Mouse (Mus musculus) CH12.LX (cell line): ENCODE measurements at regions not wholly inside any gene's neighbourhood (a gene's known extent, or its start where the extent isn't known, plus 50 kb on each side); places are given as distances from the start of the nearest gene placed in this dataset.

ENCODE experiments used
- DNase-seq: peaks from one replicate; pipeline ENCODE4 v3.0.0-alpha.2; 2013; ENCODE audit errors: extremely low read depth
- H3K27ac ChIP-seq: 2 replicates; pipeline ENCODE4 v1.5.1; 2012; ENCODE audit warnings: low read depth, mild to moderate bottlenecking, control low read depth, moderate library complexity; ENCODE audit not compliant: insufficient read depth
- H3K27me3 ChIP-seq: replicated peaks from 2 replicates; pipeline ENCODE3; 2012; ENCODE audit warnings: inconsistent platforms
- H3K36me3 ChIP-seq, 2 experiments: replicated peaks in 1 of 2; 2 replicates each; pipeline versions ENCODE3 to v1.6.1; 2012; ENCODE audit warnings: inconsistent platforms in 1 of 2, low read length in 1 of 2, mild to moderate bottlenecking in 1 of 2, mixed read lengths in 1 of 2, moderate library complexity in 1 of 2; ENCODE audit not compliant: control insufficient read depth in 1 of 2, insufficient read depth in 1 of 2
- H3K4me1 ChIP-seq, 2 experiments: 2 replicates each; pipeline ENCODE4 v1.6.1; 2012; ENCODE audit warnings: inconsistent platforms in 1 of 2, moderate library complexity in 1 of 2; ENCODE audit not compliant: insufficient read depth in 2 of 2, control insufficient read depth in 1 of 2
- H3K4me2 ChIP-seq: 2 replicates; pipeline ENCODE4 v1.6.1; 2012; ENCODE audit warnings: low read depth, mild to moderate bottlenecking, control low read depth; ENCODE audit not compliant: poor library complexity, insufficient read depth, severe bottlenecking
- H3K4me3 ChIP-seq, 3 experiments: fragments of 150-350 bp in 1 of 3; sonication (generic) in 1 of 3; replicated peaks in 1 of 3; 2 replicates each; pipeline versions ENCODE3 to v1.5.1; 2011 to 2012; ENCODE audit warnings: low read depth in 2 of 3, low read length in 2 of 3, mild to moderate bottlenecking in 2 of 3, moderate library complexity in 2 of 3, control low read depth in 1 of 3, improper control_type of control experiment in 1 of 3, inconsistent platforms in 1 of 3, mixed read lengths in 1 of 3; ENCODE audit not compliant: poor library complexity in 1 of 3
- H3K79me2 ChIP-seq: replicated peaks from 2 replicates; pipeline ENCODE4 v1.6.1; 2012; ENCODE audit warnings: mild to moderate bottlenecking, moderate library complexity; ENCODE audit not compliant: control insufficient read depth, poor library complexity, insufficient read depth, severe bottlenecking; ENCODE audit errors: extremely low read depth
- H3K9ac ChIP-seq: 2 replicates; pipeline ENCODE4 v1.6.1; 2012; ENCODE audit warnings: low read depth, mild to moderate bottlenecking, control low read depth, moderate library complexity; ENCODE audit not compliant: insufficient read depth
- H3K9me3 ChIP-seq: replicated peaks from 2 replicates; pipeline ENCODE3; 2012; ENCODE audit warnings: low read length, inconsistent platforms, mixed read lengths
- CTCF ChIP-seq, 2 experiments: IDR thresholded peaks in 1 of 2; conservative IDR thresholded peaks in 1 of 2; 2 replicates each; pipeline ENCODE4 v1.5.1; 2011 to 2012; ENCODE audit warnings: low read depth in 2 of 2, low read length in 2 of 2, improper control_type of control experiment in 1 of 2, inconsistent platforms in 1 of 2, mild to moderate bottlenecking in 1 of 2, moderate library complexity in 1 of 2
- E2F4 ChIP-seq: IDR thresholded peaks from 2 replicates; pipeline ENCODE4 v1.6.1; 2011; ENCODE audit warnings: low read depth, low read length, improper control_type of control experiment; ENCODE audit not compliant: insufficient replicate concordance
- ELF1 ChIP-seq: IDR thresholded peaks from 2 replicates; pipeline ENCODE4 v1.6.1; 2014; ENCODE audit warnings: low read depth, mild to moderate bottlenecking, inconsistent platforms, low read length, improper control_type of control experiment
- EP300 ChIP-seq: IDR thresholded peaks from 2 replicates; pipeline ENCODE4 v1.6.1; 2011; ENCODE audit warnings: low read length, improper control_type of control experiment
- GABPA ChIP-seq: IDR thresholded peaks from 2 replicates; pipeline ENCODE4 v1.6.1; 2012; ENCODE audit warnings: low read depth, low read length, improper control_type of control experiment, inconsistent platforms; ENCODE audit not compliant: insufficient replicate concordance
- IRF4 ChIP-seq: IDR thresholded peaks from 2 replicates; pipeline ENCODE4 v1.6.1; 2014; ENCODE audit warnings: low read depth, mild to moderate bottlenecking, inconsistent platforms, low read length, improper control_type of control experiment
- JUN ChIP-seq: IDR thresholded peaks from 2 replicates; pipeline ENCODE4 v1.6.1; 2011; ENCODE audit warnings: low read depth, mild to moderate bottlenecking, low read length, improper control_type of control experiment, moderate library complexity; ENCODE audit not compliant: insufficient read depth
- MAFK ChIP-seq: IDR thresholded peaks from 2 replicates; pipeline ENCODE4 v1.6.1; 2011; ENCODE audit warnings: low read length, improper control_type of control experiment; ENCODE audit not compliant: insufficient replicate concordance
- MEF2A ChIP-seq: IDR thresholded peaks from 2 replicates; pipeline ENCODE4 v1.6.1; 2014; ENCODE audit warnings: low read depth, mild to moderate bottlenecking, inconsistent platforms, low read length, improper control_type of control experiment, borderline replicate concordance
- MXI1 ChIP-seq: IDR thresholded peaks from 2 replicates; pipeline ENCODE4 v1.6.1; 2011; ENCODE audit warnings: mild to moderate bottlenecking, low read depth, low read length, improper control_type of control experiment
- MYC ChIP-seq: IDR thresholded peaks from 2 replicates; pipeline ENCODE4 v1.6.1; 2011; ENCODE audit warnings: low read depth, mild to moderate bottlenecking, improper control_type of control experiment, low read length
- NRF1 ChIP-seq: IDR thresholded peaks from 2 replicates; pipeline ENCODE4 v1.6.1; 2014; ENCODE audit warnings: low read depth, mild to moderate bottlenecking, inconsistent platforms, low read length, improper control_type of control experiment, moderate library complexity
- PAX5 ChIP-seq: IDR thresholded peaks from 2 replicates; pipeline ENCODE4 v1.6.1; 2012; ENCODE audit warnings: low read length, inconsistent platforms, mixed read lengths
- POLR2AphosphoS2 ChIP-seq: IDR thresholded peaks from 2 replicates; pipeline ENCODE4 v1.6.1; 2011; ENCODE audit warnings: low read depth, low read length, improper control_type of control experiment
- RAD21 ChIP-seq: IDR thresholded peaks from 2 replicates; pipeline ENCODE4 v1.6.1; 2011; ENCODE audit warnings: low read depth, mild to moderate bottlenecking, low read length, improper control_type of control experiment, moderate library complexity
- RCOR1 ChIP-seq: conservative IDR thresholded peaks from 2 replicates; pipeline ENCODE4 v1.6.1; 2012; ENCODE audit warnings: low read depth, mild to moderate bottlenecking, inconsistent platforms, low read length, improper control_type of control experiment
- SMC3 ChIP-seq: IDR thresholded peaks from 2 replicates; pipeline ENCODE4 v1.6.1; 2011; ENCODE audit warnings: low read depth, low read length, improper control_type of control experiment
- TBP ChIP-seq: conservative IDR thresholded peaks from 2 replicates; pipeline ENCODE4 v1.6.1; 2011; ENCODE audit warnings: low read depth, low read length, improper control_type of control experiment
- TCF12 ChIP-seq: IDR thresholded peaks from 2 replicates; pipeline ENCODE4 v1.6.1; 2014; ENCODE audit warnings: low read depth, mild to moderate bottlenecking, inconsistent platforms, low read length, improper control_type of control experiment
- ZC3H11A ChIP-seq: IDR thresholded peaks from 2 replicates; pipeline ENCODE4 v1.6.1; 2012; ENCODE audit warnings: low read depth, mild to moderate bottlenecking, inconsistent platforms, low read length, improper control_type of control experiment
- ZKSCAN1 ChIP-seq: IDR thresholded peaks from 2 replicates; pipeline ENCODE4 v1.6.1; 2012; ENCODE audit warnings: low read depth, inconsistent platforms, low read length, improper control_type of control experiment, borderline replicate concordance
- ZMIZ1 ChIP-seq: IDR thresholded peaks from 2 replicates; pipeline ENCODE4 v1.6.1; 2012; ENCODE audit warnings: low read depth, mild to moderate bottlenecking, inconsistent platforms, low read length, improper control_type of control experiment
- dilution Hi-C: fragments of 300-500 bp; cut with MboI; formaldehyde crosslinking; loops from 2 replicates; pipeline ENCODE4 v1.14.3; 2020; ENCODE audit warnings: low sequenced_read_pairs; ENCODE audit not compliant: extremely low pct_unique_long_range_greater_than_20kb, extremely low pct_ligation_motif_present
- in situ Hi-C: fragments of 300-500 bp; cut with MboI; formaldehyde crosslinking; loops from 3 replicates; pipeline ENCODE4 v1.14.3; 2019; ENCODE audit warnings: low sequenced_read_pairs, low pct_ligation_motif_present, low pct_unique_long_range_greater_than_20kb, mixed read lengths

GRCm38 (mm10) chr5:26563291-26563690 lies 253.7 kb upstream of the Dpp6 start:
- Histone ChIP-seq H3K36me3 (no peaks in the 10 kb centered on the region), H3K9me3 (peaks cover 43% of the 10 kb centered on the region), H3K9ac (no peak overlapping the region), H3K4me1 (no peaks in the 10 kb centered on the region), H3K27ac (no peak overlapping the region), H3K4me2 (no peak overlapping the region), H3K4me3 (no peak overlapping the region), H3K27me3 (no peaks in the 10 kb centered on the region), H3K79me2 (no peaks in the 10 kb centered on the region)
- dilution Hi-C loops (no loop called here), in situ Hi-C loops (no loop called here)
- no peak for DNase-seq
- TF ChIP-seq ZC3H11A (no peak), TBP (no peak), MYC (no peak), MEF2A (no peak), GABPA (no peak), ELF1 (no peak), RCOR1 (no peak), EP300 (no peak), POLR2AphosphoS2 (no peak), RAD21 (no peak), ZMIZ1 (no peak)

GRCm38 (mm10) chr5:26564056-26564455 lies 252.9 kb upstream of the Dpp6 start:
- Histone ChIP-seq H3K4me1 (no peaks in the 10 kb centered on the region), H3K27me3 (no peaks in the 10 kb centered on the region), H3K27ac (no peak overlapping the region), H3K4me3 (no peak overlapping the region), H3K79me2 (no peaks in the 10 kb centered on the region), H3K36me3 (no peaks in the 10 kb centered on the region), H3K9me3 (peaks cover 50% of the 10 kb centered on the region), H3K9ac (no peak overlapping the region), H3K4me2 (no peak overlapping the region)
- in situ Hi-C loops = no loop called here
- dilution Hi-C loops = no loop called here
- TF ChIP-seq CTCF (conservative IDR thresholded peaks at IDR 0.05 in 1 of 2, IDR thresholded peaks at IDR 0.05 in 1 of 2; ENCODE audit: low read depth in 2 of 2, low read length in 2 of 2) (no peak), JUN (no peak), IRF4 (no peak), NRF1 (no peak), POLR2AphosphoS2 (no peak), TCF12 (no peak), MAFK (no peak), MXI1 (no peak), PAX5 (no peak), RAD21 (no peak), SMC3 (no peak), E2F4 (no peak), MYC (no peak), ZKSCAN1 (no peak)
- no peak for DNase-seq
